Mouse (Mus musculus) kidney, adult 2 months (tissue): ENCODE measurements around the gene Sema4d. TPM values are rescaled to one million over a fixed set of nuclear protein-coding genes. Genes with fewer than 3 reads are reported as not detected.
"Not testable (repeated sequence)": the region's sequence is repeated elsewhere in the genome, so short reads cannot be mapped to it uniquely, and the experiment has no call there.

Experiments used
- DNase-seq: peaks from one replicate; pipeline ENCODE4 v3.0.0; 2021
- H3K27ac ChIP-seq: fragments of 200-500 bp; 2 replicates; pipeline ENCODE4 v1.5.1; 2012; ENCODE audit warnings: low read depth, low read length, control low read depth, inconsistent platforms; ENCODE audit not compliant: insufficient read depth
- H3K27me3 ChIP-seq: fragments of 200-500 bp; replicated peaks from 2 replicates; pipeline ENCODE4 v1.6.1; 2012; ENCODE audit warnings: mild to moderate bottlenecking, moderate library complexity, low read length, inconsistent platforms; ENCODE audit not compliant: control insufficient read depth, insufficient read depth
- H3K36me3 ChIP-seq: fragments of 200-500 bp; 2 replicates; pipeline ENCODE4 v1.6.1; 2012; ENCODE audit warnings: mild to moderate bottlenecking, moderate library complexity, low read length, inconsistent platforms; ENCODE audit not compliant: control insufficient read depth, insufficient read depth
- H3K4me1 ChIP-seq: fragments of 200-500 bp; 2 replicates; pipeline ENCODE4 v1.6.1; 2011; ENCODE audit warnings: low read length; ENCODE audit not compliant: control insufficient read depth, insufficient read depth
- H3K4me3 ChIP-seq: fragments of 200-500 bp; 2 replicates; pipeline ENCODE4 v1.5.1; 2011; ENCODE audit warnings: mild to moderate bottlenecking, low read depth, low read length, control low read depth; ENCODE audit not compliant: insufficient read depth
- CTCF ChIP-seq: fragments of 200-500 bp; conservative IDR thresholded peaks from 2 replicates; pipeline ENCODE4 v1.5.1; 2011; ENCODE audit warnings: low read depth, mild to moderate bottlenecking, control low read depth, low read length, moderate library complexity, mixed read lengths; ENCODE audit not compliant: insufficient read depth, insufficient read length
- POLR2A ChIP-seq: fragments of 200-500 bp; IDR thresholded peaks from one replicate; pipeline ENCODE4 v1.6.1; 2011; ENCODE audit warnings: low read depth, low read length, control low read depth
- whole genome bisulfite sequencing: fragments of 180-500 bp; shearing (Covaris S2); methylation state at CpG from one replicate; pipeline ENCODE4 v1.1.7; 2018; 5-methylcytosine and 5-hydroxymethylcytosine counted together
- polyA plus RNA-seq: library from polyadenylated mRNA; depleted of rRNA; stranded (reverse); fragments of >200 nt; gene quantifications from 2 replicates; pipeline ENCODE4 v1.2.3, GENCODE M21; 2012; rRNA removed

Sema4d gene
- polyA plus RNA-seq = 87.8 and 93.2 TPM in 2 replicates

DNA sequence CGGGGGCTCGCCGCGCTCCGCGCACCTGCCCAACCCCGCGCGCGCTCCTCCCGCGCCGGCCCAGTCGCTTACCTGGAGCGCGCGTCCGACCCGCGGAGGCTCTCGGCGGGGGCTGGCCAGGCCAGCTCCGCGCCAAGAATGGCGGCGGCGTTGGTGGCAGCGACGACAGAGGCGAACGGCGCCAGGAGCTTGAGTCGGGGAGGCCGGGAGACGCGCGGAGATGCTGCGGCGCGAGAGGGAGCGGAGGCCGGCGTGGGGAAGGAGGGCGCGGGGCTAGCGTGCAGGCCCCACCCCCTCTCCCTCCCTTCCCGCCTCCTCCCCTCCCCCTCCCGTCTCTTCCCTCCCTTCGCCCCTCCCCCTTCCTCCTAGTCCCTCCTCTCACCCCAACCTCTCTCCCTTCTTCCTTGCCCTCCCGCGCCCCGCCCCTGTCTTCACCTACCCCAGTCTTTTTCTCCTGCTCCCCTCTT lies at the start of gene Sema4d:
Gene Sema4d (minus strand): TSS at position 323 of the 467 bp plus-strand sequence.
- H3K36me3 ChIP-seq = no peaks in the 10 kb centered on the region
- peak; percentile 79 for DNase-seq
- TF ChIP-seq CTCF (no peak), POLR2A (no peak)
- H3K4me1 ChIP-seq = peaks cover 17% of the 10 kb centered on the region; the same call in 1 of the 2 replicates
- peak within 1 kb of the TSS; percentile 62 for H3K27ac ChIP-seq
- no peaks in the 10 kb centered on the region for H3K27me3 ChIP-seq
- peak within 1 kb of the TSS; percentile 74 for H3K4me3 ChIP-seq
- under 1% methylated on average over 47 of the region's 52 CpGs for WGBS

DNA sequence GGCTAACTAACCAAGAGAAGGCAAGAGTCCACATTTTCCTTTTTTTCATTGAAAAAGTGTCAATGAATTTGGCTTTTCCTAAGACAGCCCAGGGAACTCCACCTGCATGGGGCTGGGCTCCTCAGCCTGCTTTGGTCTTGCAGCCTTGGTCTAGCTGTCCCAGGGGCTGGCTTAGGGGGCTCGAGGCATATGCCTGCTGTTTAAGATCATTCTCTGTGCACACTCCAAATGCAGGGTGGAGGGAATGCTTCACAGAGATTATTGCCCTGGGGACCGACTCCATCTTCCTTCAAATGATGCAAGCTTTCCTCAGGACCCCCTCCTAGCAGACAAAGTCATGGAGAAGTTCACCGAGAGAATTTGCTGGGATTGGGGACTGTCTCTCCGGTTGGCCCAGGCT lies 49.8 kb upstream of the Sema4d start:
- Histone ChIP-seq H3K27ac (no peak overlapping the region), H3K4me3 (no peak overlapping the region), H3K27me3 (no peaks in the 10 kb centered on the region), H3K36me3 (no peaks in the 10 kb centered on the region; the same call in 1 of the 2 replicates), H3K4me1 (peaks cover 3% of the 10 kb centered on the region; the same call in 1 of the 2 replicates)
- 88% methylated on average over 4 of the region's 4 CpGs for WGBS
- DNase-seq = no peak
- TF ChIP-seq POLR2A = no peak
- TF ChIP-seq CTCF = no peak

DNA sequence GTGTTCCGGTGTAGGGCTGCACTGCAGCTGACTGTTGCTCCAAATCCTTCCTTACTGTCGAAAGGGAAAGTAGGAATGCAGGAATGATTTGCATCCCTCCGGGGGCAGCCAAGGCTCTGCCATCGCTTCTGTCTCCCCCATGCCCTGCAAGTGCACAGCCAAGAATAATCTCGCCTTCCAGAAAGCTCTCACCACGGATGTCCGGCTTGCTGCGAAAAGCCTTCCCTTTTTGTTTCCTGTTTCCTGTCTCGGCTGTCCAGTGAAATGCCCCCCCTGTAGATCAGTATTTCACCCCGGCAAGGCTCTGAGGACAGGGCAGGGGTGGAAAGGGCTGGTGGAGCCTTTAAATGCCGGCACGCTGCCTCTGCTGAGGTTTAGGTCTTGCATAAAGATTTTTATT lies 49.2 kb upstream of the Sema4d start:
- WGBS = 28% methylated on average over 12 of the region's 12 CpGs
- no peak for TF ChIP-seq CTCF
- no peak for TF ChIP-seq POLR2A
- no peak overlapping the region for H3K27ac ChIP-seq

DNA sequence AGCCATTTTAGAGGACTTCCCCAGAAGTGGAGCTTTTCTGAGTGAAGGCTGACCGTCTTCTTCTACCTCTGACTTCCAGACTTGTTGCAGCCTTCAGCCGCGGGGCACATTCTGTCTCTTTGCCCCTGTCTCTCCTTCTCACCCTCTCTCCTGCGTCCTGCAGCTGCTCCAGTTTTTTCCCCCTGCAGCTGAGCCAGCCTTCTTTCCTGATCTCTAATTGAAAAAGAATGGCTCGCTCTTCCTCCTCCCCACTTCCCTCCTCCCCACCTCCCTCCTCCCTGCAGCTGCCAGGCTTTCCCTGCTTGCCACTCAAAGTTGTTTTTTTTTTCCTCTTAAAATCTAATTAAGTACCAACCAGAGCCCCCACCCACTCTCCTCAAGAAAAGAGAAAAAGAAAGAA lies 48.6 kb upstream of the Sema4d start:
- Histone ChIP-seq H3K27ac (no peak overlapping the region), H3K36me3 (no peaks in the 10 kb centered on the region)
- 34% methylated on average over 5 of the region's 5 CpGs for WGBS

More for the DNA sequence above, 49.2 kb upstream of the Sema4d start:
- Histone ChIP-seq H3K36me3 (no peaks in the 10 kb centered on the region), H3K4me1 (peaks cover 3% of the 10 kb centered on the region; the same call in 1 of the 2 replicates), H3K4me3 (no peak overlapping the region), H3K27me3 (no peaks in the 10 kb centered on the region)
- DNase-seq = peak; percentile 51

DNA sequence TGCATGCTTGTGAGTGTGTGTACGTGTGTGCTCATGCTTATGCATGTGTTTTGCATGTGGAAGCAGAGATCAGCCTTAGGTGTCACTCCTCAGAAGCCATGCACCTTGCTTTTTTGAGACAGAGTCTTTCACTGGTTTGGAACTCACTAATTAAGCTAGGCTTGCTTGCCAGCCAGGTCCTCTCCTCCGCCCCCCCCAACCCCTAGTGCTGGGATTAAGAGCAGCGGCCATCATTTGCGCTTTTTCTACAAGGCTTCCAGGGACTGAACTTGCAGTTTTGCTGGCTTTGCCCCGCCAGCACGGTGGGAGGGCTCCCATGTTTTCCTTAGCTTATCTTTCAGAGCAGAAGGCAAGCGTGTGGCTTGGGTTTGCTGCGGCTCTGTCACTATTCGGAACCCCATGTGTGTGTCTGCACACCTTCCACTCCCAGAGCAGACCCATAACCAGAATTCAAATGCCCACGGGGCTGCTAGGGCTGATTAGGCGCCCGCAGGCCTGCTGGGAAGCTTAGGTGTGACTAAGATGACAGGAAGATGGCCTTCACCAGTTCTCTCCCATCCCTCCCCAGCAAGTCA lies 48.1 kb upstream of the Sema4d start:
- Histone ChIP-seq H3K36me3 (no peaks in the 10 kb centered on the region), H3K4me3 (no peak overlapping the region), H3K4me1 (peaks cover 3% of the 10 kb centered on the region; the same call in 1 of the 2 replicates), H3K27me3 (no peaks in the 10 kb centered on the region), H3K27ac (no peak overlapping the region)
- TF ChIP-seq POLR2A = no peak
- TF ChIP-seq CTCF = no peak
- no peak for DNase-seq
- whole genome bisulfite sequencing = 80% methylated on average over 12 of the region's 12 CpGs

More for the DNA sequence above, 48.6 kb upstream of the Sema4d start:
- TF ChIP-seq CTCF (no peak), POLR2A (no peak)
- Histone ChIP-seq H3K27me3 (no peaks in the 10 kb centered on the region), H3K4me1 (peaks cover 3% of the 10 kb centered on the region; the same call in 1 of the 2 replicates), H3K4me3 (no peak overlapping the region)
- no peak for DNase-seq

DNA sequence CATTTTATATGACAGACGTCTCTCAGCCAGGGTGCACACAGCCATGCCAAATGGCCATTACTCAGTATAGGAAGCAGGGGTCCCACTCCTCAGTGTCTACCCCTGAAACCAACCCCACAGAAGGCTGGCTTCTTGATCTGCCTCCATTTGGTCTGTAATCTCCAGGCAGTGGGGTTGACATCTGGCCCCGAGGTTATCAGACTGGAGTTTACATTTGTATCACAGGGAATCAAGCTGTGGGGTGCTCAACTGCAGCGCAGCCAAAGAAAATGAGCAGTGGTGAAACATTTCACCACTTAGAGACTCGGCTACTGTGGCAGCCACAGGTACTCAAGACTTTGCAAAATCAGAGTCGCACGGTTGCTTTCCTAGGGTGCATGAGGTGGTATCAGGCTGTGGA lies 47.2 kb upstream of the Sema4d start:
- Histone ChIP-seq H3K27ac (no peak overlapping the region), H3K4me3 (no peak overlapping the region), H3K4me1 (peaks cover 3% of the 10 kb centered on the region; the same call in 1 of the 2 replicates), H3K36me3 (no peaks in the 10 kb centered on the region), H3K27me3 (no peaks in the 10 kb centered on the region)
- TF ChIP-seq POLR2A = no peak
- TF ChIP-seq CTCF = no peak
- 77% methylated on average over 6 of the region's 6 CpGs for WGBS
- DNase-seq = no peak

DNA sequence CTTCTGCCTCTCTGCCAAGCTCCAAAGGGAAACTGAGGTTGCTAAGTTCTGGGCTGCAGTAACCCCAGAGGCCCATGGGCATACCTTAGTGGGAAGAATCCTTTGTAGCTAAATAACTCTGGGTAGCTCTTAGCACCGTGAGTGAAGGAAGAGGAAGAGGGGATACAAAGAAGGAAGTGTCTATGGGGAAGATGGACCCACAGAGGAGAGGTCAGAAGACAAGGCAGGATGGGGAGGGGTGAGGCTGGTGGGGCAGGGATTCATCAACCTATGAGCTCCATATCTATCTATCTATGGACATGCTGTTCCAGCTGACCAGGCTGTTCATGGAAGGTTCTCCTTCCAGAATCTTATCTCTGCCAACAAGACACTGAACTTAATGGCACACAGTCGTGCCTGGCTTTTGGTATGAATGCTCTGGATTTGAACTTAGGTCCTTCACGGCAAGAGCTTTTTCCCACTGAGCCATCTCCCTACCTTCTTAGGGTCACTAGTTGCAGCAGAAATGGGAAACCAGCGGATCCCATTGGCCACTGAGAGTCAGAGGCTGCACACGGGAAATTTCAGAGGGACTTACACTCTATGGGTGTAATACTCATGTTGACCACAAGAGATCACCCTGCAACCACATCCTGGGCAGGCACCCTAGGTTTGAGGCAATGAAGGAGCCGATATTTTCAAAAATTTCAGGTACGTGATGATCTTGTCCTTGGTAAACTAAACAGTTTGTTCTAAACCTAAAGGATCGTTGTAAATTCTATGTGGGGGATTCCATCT lies 45.9 kb upstream of the Sema4d start:
- Histone ChIP-seq H3K27me3 (no peaks in the 10 kb centered on the region), H3K4me3 (no peak overlapping the region), H3K36me3 (no peaks in the 10 kb centered on the region), H3K4me1 (no peaks in the 10 kb centered on the region), H3K27ac (no peak overlapping the region)
- 16% methylated on average over 8 of the region's 8 CpGs for WGBS
- peak; percentile 67 for DNase-seq
- peak; percentile 88 for TF ChIP-seq CTCF
- TF ChIP-seq POLR2A = no peak

DNA sequence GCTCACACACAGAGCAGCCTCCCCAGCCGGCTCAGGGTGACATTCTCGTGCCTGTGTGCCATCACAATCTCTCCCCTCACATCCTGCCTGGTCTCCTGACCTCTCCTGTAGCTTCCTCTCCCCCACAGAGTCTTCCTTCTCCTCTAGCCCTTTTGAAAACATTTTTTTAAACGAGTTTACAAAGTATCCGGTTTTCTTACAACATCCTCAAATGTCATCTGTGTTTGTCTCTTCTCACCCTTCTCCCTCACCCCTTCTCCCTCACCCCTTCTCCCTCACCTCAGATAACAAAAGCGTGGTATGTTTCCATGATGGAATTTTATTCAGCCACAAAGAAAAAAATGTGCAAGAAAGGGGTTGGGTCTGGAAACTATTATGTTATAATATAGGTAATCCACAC lies 43.9 kb upstream of the Sema4d start:
- no peak overlapping the region for H3K27ac ChIP-seq
- TF ChIP-seq POLR2A = no peak
- TF ChIP-seq CTCF = no peak

DNA sequence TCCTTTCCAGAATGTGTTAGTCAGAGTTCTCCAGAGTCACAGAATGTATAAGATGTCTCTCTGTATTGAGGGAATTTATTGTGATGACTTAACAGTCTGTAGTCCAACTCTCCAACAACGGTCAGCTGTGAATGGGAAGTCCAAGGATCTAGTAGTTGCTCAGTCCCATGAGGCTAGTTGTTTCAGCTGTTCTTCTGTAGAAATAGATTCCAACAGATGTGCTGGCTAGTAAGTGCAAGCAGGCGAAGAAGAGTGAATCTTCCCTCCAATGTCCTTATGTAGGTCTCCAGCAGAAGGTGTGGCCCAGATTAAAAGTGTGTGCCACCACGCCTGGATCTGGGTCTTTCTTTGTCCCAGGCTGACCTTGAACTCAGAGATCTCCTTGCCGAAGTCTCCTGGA lies 41.7 kb upstream of the Sema4d start:
- H3K4me3 ChIP-seq, H3K27me3 ChIP-seq, H3K36me3 ChIP-seq, DNase-seq, H3K27ac ChIP-seq, H3K4me1 ChIP-seq: not testable (repeated sequence)
- WGBS = 87% methylated on average over 4 of the region's 4 CpGs

More for the DNA sequence above, 43.9 kb upstream of the Sema4d start:
- H3K4me3 ChIP-seq = no peak overlapping the region
- H3K36me3 ChIP-seq = no peaks in the 10 kb centered on the region
- H3K27me3 ChIP-seq = no peaks in the 10 kb centered on the region
- WGBS = 30% methylated on average over 5 of the region's 5 CpGs
- no peaks in the 10 kb centered on the region for H3K4me1 ChIP-seq
- DNase-seq = no peak
